In genomic region chr4:106094882-106095556, GRCm38 (mm10) we compare ENCODE assay signal across 12 mouse cellular contexts.
DNase-seq lines count a peak whose midpoint lies in the region; ATAC-seq and TF ChIP-seq lines count a peak whose summit lies in the region.
"Had no signal": no experiment of that assay in that cellular context is flagged by ENCODE, and none has a peak within 500 bp of the region (broad histone marks: within the 10 kb centered on the region; RNA-seq: fewer than 3 reads in every experiment).

No protein-coding gene starts in this region.

- peak; percentile 61 for ATAC-seq in embryonic facial prominence, embryonic 15.5 days (ENCODE audit: insufficient number of reproducible peaks, low FRiP score, low TSS enrichment, low read depth)
- ATAC-seq: Patski had no signal

- no peak for TF ChIP-seq CTCF in lung, adult 2 months (IDR thresholded peaks at IDR 0.05; ENCODE audit: insufficient read depth, low read length)

- H3K27ac ChIP-seq in embryonic facial prominence, embryonic 15.5 days (replicated peaks) = peak overlapping the region; percentile 82
- H3K27ac ChIP-seq: kidney, postnatal 0 days; macrophage had no signal

- 42% methylated on average over 11 of the region's 11 CpGs for WGBS in embryonic facial prominence, embryonic 15.5 days
- WGBS in lung, adult 2 months = 58% methylated on average over 11 of the region's 11 CpGs

- H3K4me2 ChIP-seq in embryonic facial prominence, embryonic 15.5 days (replicated peaks) = no peak overlapping the region

- no peaks in the 10 kb centered on the region for H3K36me3 ChIP-seq in embryonic facial prominence, embryonic 15.5 days

- no peak overlapping the region for H3K4me3 ChIP-seq in embryonic facial prominence, embryonic 15.5 days (replicated peaks)
- H3K4me3 ChIP-seq in lung, adult 2 months (replicated peaks; ENCODE audit: extremely low read depth, low read depth, low read length) = no peak overlapping the region

- peaks cover 44% of the 10 kb centered on the region for H3K4me1 ChIP-seq in embryonic facial prominence, embryonic 15.5 days
- peaks cover 8% of the 10 kb centered on the region for H3K4me1 ChIP-seq in lung, adult 2 months (ENCODE audit: control insufficient read depth, insufficient read depth, low read length)

- peak; percentile 38 for DNase-seq in gastrocnemius, adult 18-20 months (ENCODE audit: low spot score)
- DNase-seq in gastrocnemius, adult 8-10 months (ENCODE audit: low spot score in 2 of 2) = no peak
- DNase-seq in 3T3-L1 (ENCODE audit: low read depth, low spot score) = peak; percentile 95
- peak; percentile 60 for DNase-seq in lung, adult 2 months
- no peak for DNase-seq in embryo, embryonic 11 days
- no peak for DNase-seq in retina, postnatal 1 day
- DNase-seq in layer of hippocampus, adult 8-10 months (ENCODE audit: low spot score in 2 of 2) = no peak
- DNase-seq: cerebellum, postnatal 10 days had no signal

- H3K27me3 ChIP-seq in embryonic facial prominence, embryonic 15.5 days = no peaks in the 10 kb centered on the region
- H3K27me3 ChIP-seq: Patski had no signal

- no peaks in the 10 kb centered on the region for H3K9me3 ChIP-seq in embryonic facial prominence, embryonic 15.5 days (replicated peaks)

- no peak for TF ChIP-seq POLR2A in lung, adult 2 months (IDR thresholded peaks at IDR 0.05; ENCODE audit: borderline replicate concordance, extremely low read depth, low read depth, low read length)

- no peak overlapping the region for H3K9ac ChIP-seq in embryonic facial prominence, embryonic 15.5 days

Comparison
In these comparisons a context has a peak if more than half of its experiments do, and no peak if none do; other contexts are left out.
1. DNase-seq: peak in gastrocnemius, adult 18-20 months (single experiment), 3T3-L1 (single experiment) and lung, adult 2 months (single experiment); none in gastrocnemius, adult 8-10 months (0 of 2), embryo, embryonic 11 days (single experiment), retina, postnatal 1 day (single experiment) and layer of hippocampus, adult 8-10 months (0 of 2).